ENCODE assay signal across 9 mouse cellular contexts in the genomic region with DNA sequence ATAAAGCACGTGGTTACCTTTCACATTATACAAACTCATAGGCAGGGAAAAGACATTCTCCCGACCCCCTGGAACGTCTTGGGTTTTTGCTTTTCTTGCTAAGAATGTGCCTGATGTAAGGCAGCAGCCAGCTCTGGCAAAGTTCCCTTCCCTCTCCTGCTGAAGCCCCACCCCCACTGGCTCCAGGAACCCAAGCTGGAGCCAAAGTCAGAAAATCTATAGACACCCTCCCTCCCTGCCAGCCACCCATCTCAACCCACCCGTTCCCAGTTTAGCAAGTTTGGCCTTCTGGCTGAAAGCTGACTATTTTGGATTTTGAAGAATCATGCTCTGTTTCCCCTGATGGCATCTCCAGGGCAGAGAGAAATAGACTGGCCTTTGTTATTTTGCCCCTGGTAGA.
DNase-seq lines count a peak whose midpoint lies in the region; ATAC-seq lines count a peak whose summit lies in the region.
"Had no signal": no experiment of that assay in that cellular context is flagged by ENCODE, and none has a peak within 500 bp of the region (broad histone marks: within the 10 kb centered on the region; RNA-seq: fewer than 3 reads in every experiment).

No protein-coding gene starts in this region.

- no peak overlapping the region for H3K4me3 ChIP-seq in midbrain, embryonic 11.5 days (ENCODE audit: low read depth, low read length)
- H3K4me3 ChIP-seq in midbrain, embryonic 13.5 days (replicated peaks): no peak overlapping the region
- no peak overlapping the region for H3K4me3 ChIP-seq in stomach, embryonic 14.5 days (ENCODE audit: low read depth, low read length)

- H3K9ac ChIP-seq in midbrain, embryonic 11.5 days (ENCODE audit: low read length): no peak overlapping the region
- H3K9ac ChIP-seq in midbrain, embryonic 13.5 days (replicated peaks): no peak overlapping the region
- H3K9ac ChIP-seq in stomach, embryonic 14.5 days (replicated peaks; ENCODE audit: low read depth, low read length): no peak overlapping the region

- no peak overlapping the region for H3K27ac ChIP-seq in midbrain, embryonic 11.5 days (ENCODE audit: low read depth, low read length)
- no peak overlapping the region for H3K27ac ChIP-seq in midbrain, embryonic 13.5 days
- H3K27ac ChIP-seq in stomach, embryonic 14.5 days (ENCODE audit: low read length): no peak overlapping the region

- no peaks in the 10 kb centered on the region for H3K36me3 ChIP-seq in midbrain, embryonic 11.5 days (ENCODE audit: control insufficient read depth, insufficient read depth, low read length)
- H3K36me3 ChIP-seq in midbrain, embryonic 13.5 days: no peaks in the 10 kb centered on the region
- no peaks in the 10 kb centered on the region for H3K36me3 ChIP-seq in stomach, embryonic 14.5 days (ENCODE audit: control insufficient read depth, insufficient read depth, low read length)

- H3K9me3 ChIP-seq in midbrain, embryonic 11.5 days (ENCODE audit: control insufficient read depth, low read length): no peaks in the 10 kb centered on the region
- no peaks in the 10 kb centered on the region for H3K9me3 ChIP-seq in midbrain, embryonic 13.5 days
- no peaks in the 10 kb centered on the region for H3K9me3 ChIP-seq in stomach, embryonic 14.5 days (ENCODE audit: control insufficient read depth, low read depth, low read length)

- no peaks in the 10 kb centered on the region for H3K27me3 ChIP-seq in midbrain, embryonic 11.5 days (ENCODE audit: control insufficient read depth, insufficient read depth, low read length)
- no peaks in the 10 kb centered on the region for H3K27me3 ChIP-seq in midbrain, embryonic 13.5 days
- no peaks in the 10 kb centered on the region for H3K27me3 ChIP-seq in stomach, embryonic 14.5 days (ENCODE audit: control insufficient read depth, insufficient read depth, low read length)

- intact Hi-C loops in heart, postnatal 10 days (cut with DNase I): no loop called here

- 42% methylated on average over 4 of the region's 4 CpGs for WGBS in midbrain, embryonic 11.5 days
- WGBS in midbrain, embryonic 13.5 days: 54% methylated on average over 4 of the region's 4 CpGs
- 17% methylated on average over 4 of the region's 4 CpGs for WGBS in stomach, embryonic 14.5 days

- ATAC-seq in midbrain, embryonic 11.5 days (ENCODE audit: low FRiP score): no peak
- no peak for ATAC-seq in midbrain, embryonic 13.5 days
- peak; percentile 28; the same call in 1 of the 2 replicates for ATAC-seq in stomach, embryonic 14.5 days (ENCODE audit: insufficient number of reproducible peaks, insufficient read depth, low FRiP score, low read depth)
- ATAC-seq in megakaryocyte progenitor cell, adult 5-6 weeks (replicated peaks; ENCODE audit: poor library complexity): no peak

- peak; percentile 27 for DNase-seq in heart, postnatal 4 days
- DNase-seq in heart, postnatal 10 days: no peak
- DNase-seq in midbrain, embryonic 11.5 days (ENCODE audit: low spot score, missing footprints): peak; percentile 78
- peak; percentile 24 for DNase-seq in left cerebral cortex, adult 11 months (ENCODE audit: low spot score)
- DNase-seq in ovary, adult 18-20 months (ENCODE audit: low spot score): no peak
- DNase-seq: thymus, postnatal 14 days had no signal

- H3K4me1 ChIP-seq in midbrain, embryonic 11.5 days (ENCODE audit: control insufficient read depth, insufficient read depth, low read length): no peaks in the 10 kb centered on the region
- H3K4me1 ChIP-seq in midbrain, embryonic 13.5 days (replicated peaks): no peaks in the 10 kb centered on the region
- peaks cover 8% of the 10 kb centered on the region; the same call in 1 of the 2 replicates for H3K4me1 ChIP-seq in stomach, embryonic 14.5 days (ENCODE audit: control insufficient read depth, insufficient read depth, low read length)

- H3K4me2 ChIP-seq in midbrain, embryonic 11.5 days: no peak overlapping the region
- no peak overlapping the region for H3K4me2 ChIP-seq in midbrain, embryonic 13.5 days (replicated peaks)
- H3K4me2 ChIP-seq in stomach, embryonic 14.5 days (replicated peaks; ENCODE audit: low read depth, low read length): no peak overlapping the region

Comparison
In these comparisons a context has a peak if more than half of its experiments do, and no peak if none do; other contexts are left out.
1. DNase-seq: peak in heart, postnatal 4 days (single experiment), midbrain, embryonic 11.5 days (single experiment) and left cerebral cortex, adult 11 months (single experiment); none in heart, postnatal 10 days (0 of 2) and ovary, adult 18-20 months (single experiment).